Mouse (Mus musculus): ENCODE data around the gene Tada3. TPM values are rescaled to one million over a fixed set of nuclear protein-coding genes. Genes with fewer than 3 reads are reported as not detected.

Tada3 gene
- polyA plus RNA-seq, 1 experiment = 17.1 TPM

DNA sequence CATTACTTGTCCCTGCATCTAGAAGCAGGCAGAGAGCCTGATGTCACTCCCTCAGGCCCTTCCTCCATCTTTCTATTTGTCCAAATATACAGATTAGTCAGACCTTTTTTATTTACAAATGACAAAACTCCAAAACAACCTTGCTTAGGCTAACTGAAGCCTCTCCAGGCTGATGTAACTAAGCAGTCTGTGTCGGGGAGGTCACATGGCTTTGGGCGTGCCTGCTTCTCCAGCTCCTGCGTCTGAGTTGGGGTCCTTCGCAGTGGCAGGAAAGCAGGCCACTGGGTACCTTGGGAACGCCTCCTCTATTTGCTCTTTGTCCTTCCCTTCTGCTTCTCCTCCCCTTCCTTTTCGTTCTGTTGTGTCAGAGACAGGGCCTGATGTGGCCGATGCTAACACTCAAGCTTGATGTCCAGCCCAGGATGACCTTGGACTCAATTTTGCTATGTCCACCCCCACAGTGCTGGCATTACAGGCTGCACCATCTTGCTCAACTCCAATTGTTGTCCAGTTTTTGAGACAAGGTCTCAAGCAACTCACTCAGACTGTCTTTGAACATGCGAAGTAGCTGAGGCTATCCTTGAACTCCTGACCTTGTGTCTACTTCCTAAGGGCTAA, 13.1 kb downstream of the Tada3 start:
- H3K36me3 ChIP-seq (ENCODE audit: control insufficient read depth, insufficient read depth, low read length) = peaks cover 8% of the 10 kb centered on the region
- no peaks in the 10 kb centered on the region for H3K27me3 ChIP-seq (ENCODE audit: control insufficient read depth, insufficient read depth, low read length)
- 84% methylated on average over 8 of the region's 8 CpGs for WGBS
- no peak for DNase-seq (ENCODE audit: low read depth in 1 of 2, low spot score in 2 of 2)
- no peak overlapping the region for H3K27ac ChIP-seq (ENCODE audit: insufficient read depth, low read length)
- H3K4me1 ChIP-seq (ENCODE audit: control insufficient read depth, insufficient read depth, insufficient read length) = no peaks in the 10 kb centered on the region
- TF ChIP-seq CTCF (IDR thresholded peaks at IDR 0.05; ENCODE audit: extremely low read depth, insufficient read depth, insufficient read length, insufficient replicate concordance) (no peak), POLR2A (IDR thresholded peaks at IDR 0.05; ENCODE audit: low read depth, low read length) (no peak)
- H3K4me3 ChIP-seq (ENCODE audit: extremely low read depth, insufficient read depth, insufficient read length) = no peak overlapping the region

DNA sequence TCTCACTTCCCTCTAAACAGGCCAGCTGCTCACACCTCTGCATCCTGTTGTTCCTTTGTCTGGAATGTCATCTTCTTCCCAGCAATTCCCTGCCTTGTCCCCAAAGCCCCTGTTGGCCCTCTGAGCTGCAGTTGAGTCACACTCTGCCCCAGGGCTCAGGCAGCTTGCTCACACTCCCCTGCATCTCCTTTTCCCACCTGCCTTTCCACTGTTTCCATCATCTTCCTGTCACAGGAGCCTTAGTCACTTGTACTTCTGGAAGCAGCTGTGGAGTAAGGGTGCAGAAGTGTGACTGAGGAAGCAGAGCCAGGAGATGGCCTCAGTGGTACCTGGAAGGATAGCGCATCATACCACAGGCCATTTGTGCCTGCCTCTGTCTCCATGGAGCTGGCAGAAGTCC, 15.4 kb downstream of the Tada3 start:
- TF ChIP-seq CTCF (IDR thresholded peaks at IDR 0.05; ENCODE audit: extremely low read depth, insufficient read depth, insufficient read length, insufficient replicate concordance) (no peak), POLR2A (IDR thresholded peaks at IDR 0.05; ENCODE audit: low read depth, low read length) (no peak)
- 100% methylated on average over 1 of the region's 1 CpGs for WGBS
- no peaks in the 10 kb centered on the region for H3K4me1 ChIP-seq (ENCODE audit: control insufficient read depth, insufficient read depth, insufficient read length)
- no peaks in the 10 kb centered on the region for H3K27me3 ChIP-seq (ENCODE audit: control insufficient read depth, insufficient read depth, low read length)
- peaks cover 2% of the 10 kb centered on the region; the same call in 1 of the 2 replicates for H3K36me3 ChIP-seq (ENCODE audit: control insufficient read depth, insufficient read depth, low read length)
- H3K4me3 ChIP-seq (ENCODE audit: extremely low read depth, insufficient read depth, insufficient read length) = no peak overlapping the region
- no peak for DNase-seq (ENCODE audit: low read depth in 1 of 2, low spot score in 2 of 2)
- H3K27ac ChIP-seq (ENCODE audit: insufficient read depth, low read length) = no peak overlapping the region

- DNase-seq (ENCODE audit: low read depth in 1 of 2, low spot score in 2 of 2) = no peak
- TF ChIP-seq CTCF (IDR thresholded peaks at IDR 0.05; ENCODE audit: extremely low read depth, insufficient read depth, insufficient read length, insufficient replicate concordance) = no peak
- no peak for TF ChIP-seq POLR2A (IDR thresholded peaks at IDR 0.05; ENCODE audit: low read depth, low read length)
- 83% methylated on average over 4 of the region's 4 CpGs for WGBS
- H3K4me1 ChIP-seq (ENCODE audit: control insufficient read depth, insufficient read depth, insufficient read length) = no peaks in the 10 kb centered on the region
- H3K27ac ChIP-seq (ENCODE audit: insufficient read depth, low read length) = no peak overlapping the region
- no peaks in the 10 kb centered on the region for H3K27me3 ChIP-seq (ENCODE audit: control insufficient read depth, insufficient read depth, low read length)
- no peaks in the 10 kb centered on the region for H3K36me3 ChIP-seq (ENCODE audit: control insufficient read depth, insufficient read depth, low read length)
- no peak overlapping the region for H3K4me3 ChIP-seq (ENCODE audit: extremely low read depth, insufficient read depth, insufficient read length)
Measured at GRCm38 (mm10) chr6:113361476-113361875, 16.2 kb downstream of the Tada3 start.

- TF ChIP-seq POLR2A (IDR thresholded peaks at IDR 0.05; ENCODE audit: low read depth, low read length) (no peak), CTCF (IDR thresholded peaks at IDR 0.05; ENCODE audit: extremely low read depth, insufficient read depth, insufficient read length, insufficient replicate concordance) (no peak)
- WGBS = 76% methylated on average over 3 of the region's 3 CpGs
Measured at GRCm38 (mm10) chr6:113353696-113354095, 24.0 kb downstream of the Tada3 start.

GRCm38 (mm10) chr6:113352820-113353219, 24.9 kb downstream of the Tada3 start:
- DNase-seq (ENCODE audit: low read depth in 1 of 2, low spot score in 2 of 2) = no peak
- Histone ChIP-seq H3K4me1 (ENCODE audit: control insufficient read depth, insufficient read depth, insufficient read length) (no peaks in the 10 kb centered on the region), H3K27me3 (ENCODE audit: control insufficient read depth, insufficient read depth, low read length) (no peaks in the 10 kb centered on the region), H3K4me3 (ENCODE audit: extremely low read depth, insufficient read depth, insufficient read length) (no peak overlapping the region), H3K27ac (ENCODE audit: insufficient read depth, low read length) (no peak overlapping the region), H3K36me3 (ENCODE audit: control insufficient read depth, insufficient read depth, low read length) (no peaks in the 10 kb centered on the region)
- TF ChIP-seq POLR2A (IDR thresholded peaks at IDR 0.05; ENCODE audit: low read depth, low read length) (no peak), CTCF (IDR thresholded peaks at IDR 0.05; ENCODE audit: extremely low read depth, insufficient read depth, insufficient read length, insufficient replicate concordance) (no peak)
- 90% methylated on average over 3 of the region's 3 CpGs for WGBS

More at GRCm38 (mm10) chr6:113353696-113354095, 24.0 kb downstream of the Tada3 start:
- Histone ChIP-seq H3K4me3 (ENCODE audit: extremely low read depth, insufficient read depth, insufficient read length) (no peak overlapping the region), H3K27me3 (ENCODE audit: control insufficient read depth, insufficient read depth, low read length) (no peaks in the 10 kb centered on the region), H3K36me3 (ENCODE audit: control insufficient read depth, insufficient read depth, low read length) (no peaks in the 10 kb centered on the region), H3K27ac (ENCODE audit: insufficient read depth, low read length) (no peak overlapping the region), H3K4me1 (ENCODE audit: control insufficient read depth, insufficient read depth, insufficient read length) (no peaks in the 10 kb centered on the region)
- no peak for DNase-seq (ENCODE audit: low read depth in 1 of 2, low spot score in 2 of 2)

GRCm38 (mm10) chr6:113351653-113352052, 26.0 kb downstream of the Tada3 start:
- H3K4me1 ChIP-seq (ENCODE audit: control insufficient read depth, insufficient read depth, insufficient read length) = no peaks in the 10 kb centered on the region
- H3K36me3 ChIP-seq (ENCODE audit: control insufficient read depth, insufficient read depth, low read length) = no peaks in the 10 kb centered on the region
- TF ChIP-seq POLR2A (IDR thresholded peaks at IDR 0.05; ENCODE audit: low read depth, low read length) (no peak), CTCF (IDR thresholded peaks at IDR 0.05; ENCODE audit: extremely low read depth, insufficient read depth, insufficient read length, insufficient replicate concordance) (no peak)
- no peaks in the 10 kb centered on the region for H3K27me3 ChIP-seq (ENCODE audit: control insufficient read depth, insufficient read depth, low read length)
- H3K27ac ChIP-seq (ENCODE audit: insufficient read depth, low read length) = no peak overlapping the region
- DNase-seq (ENCODE audit: low read depth in 1 of 2, low spot score in 2 of 2) = no peak
- no peak overlapping the region for H3K4me3 ChIP-seq (ENCODE audit: extremely low read depth, insufficient read depth, insufficient read length)
- WGBS = 41% methylated on average over 10 of the region's 10 CpGs

GRCm38 (mm10) chr6:113351161-113351560, 26.5 kb downstream of the Tada3 start:
- H3K4me1 ChIP-seq (ENCODE audit: control insufficient read depth, insufficient read depth, insufficient read length) = no peaks in the 10 kb centered on the region
- H3K27me3 ChIP-seq (ENCODE audit: control insufficient read depth, insufficient read depth, low read length) = no peaks in the 10 kb centered on the region
- no peak overlapping the region for H3K27ac ChIP-seq (ENCODE audit: insufficient read depth, low read length)
- H3K4me3 ChIP-seq (ENCODE audit: extremely low read depth, insufficient read depth, insufficient read length) = no peak overlapping the region
- no peak for DNase-seq (ENCODE audit: low read depth in 1 of 2, low spot score in 2 of 2)
- H3K36me3 ChIP-seq (ENCODE audit: control insufficient read depth, insufficient read depth, low read length) = no peaks in the 10 kb centered on the region
- no peak for TF ChIP-seq CTCF (IDR thresholded peaks at IDR 0.05; ENCODE audit: extremely low read depth, insufficient read depth, insufficient read length, insufficient replicate concordance)
- 93% methylated on average over 1 of the region's 1 CpGs for WGBS

All from spleen, adult 2 months (tissue).